Mouse (Mus musculus) heart, adult 2 months (tissue): Measurements from ENCODE around the gene Clasp2.

Experiments
- CTCF ChIP-seq: fragments of 200-600 bp; IDR thresholded peaks from 2 replicates; pipeline ENCODE4 v1.8.1; 2022; ENCODE audit warnings: antibody characterized with exemption, mild to moderate bottlenecking, moderate library complexity
- POLR2A ChIP-seq: fragments of 200-500 bp; IDR thresholded peaks from 2 replicates; pipeline ENCODE4 v1.6.1; 2011; ENCODE audit warnings: mild to moderate bottlenecking, low read depth, low read length, control low read depth; ENCODE audit not compliant: insufficient read depth

- TF ChIP-seq POLR2A, result no peak
- TF ChIP-seq CTCF, result no peak
Measured at GRCm38 (mm10) chr9:113797206-113797605, 55.9 kb downstream of the Clasp2 start.
